Mouse (Mus musculus) megakaryocyte, embryonic 14.5 days (primary cell): ENCODE measurements around the gene Tha1. TPM values are rescaled to one million over a fixed set of nuclear protein-coding genes. Genes with fewer than 3 reads are reported as not detected.

Experiments used
- H3K27me3 ChIP-seq: replicated peaks from 2 replicates; pipeline ENCODE3; 2012; ENCODE audit warnings: inconsistent platforms
- H3K36me3 ChIP-seq: replicated peaks from 2 replicates; pipeline ENCODE3; 2012; ENCODE audit warnings: low read length, inconsistent platforms, mixed read lengths
- H3K4me1 ChIP-seq: 2 replicates; pipeline ENCODE4 v1.6.1; 2012; ENCODE audit warnings: inconsistent platforms
- H3K4me3 ChIP-seq: replicated peaks from 2 replicates; pipeline ENCODE3; 2012; ENCODE audit warnings: moderate library complexity, mild to moderate bottlenecking, inconsistent platforms
- H3K9me3 ChIP-seq: 2 replicates; pipeline ENCODE4 v1.6.1; 2012; ENCODE audit warnings: inconsistent platforms
- FLI1 ChIP-seq: IDR thresholded peaks from 2 replicates; pipeline ENCODE4 v1.6.1; 2012; ENCODE audit warnings: low read length, inconsistent platforms, mixed read lengths
- GATA1 ChIP-seq: IDR thresholded peaks from 3 replicates; pipeline ENCODE4 v1.6.1; 2012; ENCODE audit warnings: mixed read lengths, low read length, inconsistent platforms, borderline replicate concordance
- polyA plus RNA-seq: library from polyadenylated mRNA; stranded (reverse); fragments of >175 nt; gene quantifications from 2 replicates; pipeline ENCODE4 v1.2.3, GENCODE M21; 2012; ENCODE audit warnings: low replicate concordance; ENCODE audit not compliant: insufficient read depth

Tha1 gene
- polyA plus RNA-seq, 1 experiment, result 6.4 TPM

DNA sequence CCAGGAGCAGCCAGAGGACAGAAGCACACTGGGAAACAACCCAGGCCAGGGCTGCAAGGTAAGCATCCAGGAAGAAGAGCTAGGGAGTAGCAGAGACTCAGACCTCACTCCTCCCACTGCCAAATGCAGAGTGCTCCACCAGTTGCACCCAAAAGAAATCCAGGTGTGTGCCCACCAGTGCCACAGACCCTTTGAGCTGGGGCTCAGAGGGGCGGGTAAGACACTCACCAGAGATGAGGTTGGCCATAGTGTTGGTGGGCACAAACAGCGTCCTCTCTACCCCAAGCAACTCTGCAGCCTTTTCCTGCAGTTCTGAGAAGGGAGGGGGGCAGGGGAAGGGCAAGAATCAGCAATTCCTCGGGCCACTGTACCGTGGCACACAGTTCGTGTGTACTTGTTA, 1.9 kb downstream of the Tha1 start:
- no peak for TF ChIP-seq GATA1
- TF ChIP-seq FLI1, result no peak
- Histone ChIP-seq H3K4me1 (peaks cover 52% of the 10 kb centered on the region), H3K36me3 (peaks cover 30% of the 10 kb centered on the region), H3K4me3 (no peak overlapping the region), H3K9me3 (no peaks in the 10 kb centered on the region), H3K27me3 (peaks cover 30% of the 10 kb centered on the region)

DNA sequence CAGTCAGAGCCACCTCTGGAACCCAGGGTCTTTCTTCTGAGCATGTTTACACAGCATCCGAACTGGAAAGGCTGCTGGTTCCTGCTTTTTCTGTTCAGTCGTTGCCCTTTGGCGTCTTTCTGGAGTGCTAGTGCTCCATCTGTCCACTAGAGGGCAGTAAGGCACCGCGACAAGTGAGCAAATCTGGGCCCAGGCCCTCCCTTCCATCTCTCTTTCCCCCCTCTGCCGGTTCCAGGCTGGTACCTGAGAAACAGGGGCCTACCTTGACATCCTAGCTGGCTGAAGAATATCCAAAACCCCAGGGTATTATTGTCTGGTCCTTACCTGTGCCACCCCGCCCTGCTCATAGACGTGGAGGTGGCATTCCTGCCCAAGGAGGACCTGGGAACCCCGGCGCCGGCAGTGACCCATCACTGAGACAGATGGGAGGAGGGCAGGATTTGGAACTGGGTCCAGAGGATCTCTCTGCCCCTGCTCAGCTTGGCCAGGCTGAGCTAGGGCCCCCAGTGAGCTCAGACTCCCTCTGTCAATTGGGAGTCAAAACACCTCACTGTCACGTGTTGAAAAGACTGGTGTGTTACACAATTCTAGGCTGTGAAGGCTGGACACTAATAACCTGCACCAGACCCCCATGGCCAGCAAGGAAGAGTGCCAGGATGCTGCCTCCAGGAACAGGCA, 2.5 kb downstream of the Tha1 start:
- TF ChIP-seq GATA1 (no peak), FLI1 (no peak)
- Histone ChIP-seq H3K4me3 (peak overlapping the region; percentile 31), H3K4me1 (peaks cover 48% of the 10 kb centered on the region), H3K9me3 (no peaks in the 10 kb centered on the region), H3K36me3 (peaks cover 30% of the 10 kb centered on the region), H3K27me3 (peaks cover 36% of the 10 kb centered on the region)

DNA sequence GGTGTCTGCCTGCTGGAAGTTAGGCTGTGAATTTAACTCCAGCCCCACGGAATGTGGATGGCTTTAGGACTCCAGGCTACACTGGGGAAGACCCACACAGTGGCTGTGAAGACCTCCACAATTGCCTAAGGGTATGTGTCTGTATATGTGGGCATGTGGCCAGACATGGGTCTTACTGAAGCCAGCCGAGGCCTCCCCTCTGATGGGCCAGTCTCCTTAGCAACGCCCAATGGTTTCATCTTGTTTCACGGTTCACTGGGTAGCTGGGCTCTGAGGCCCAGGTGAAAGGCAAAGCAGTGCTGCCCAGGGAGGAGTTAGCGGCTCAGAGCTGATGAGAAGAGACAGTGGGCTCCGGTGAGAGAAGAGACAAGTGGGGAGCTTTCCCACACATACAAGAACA, 7.3 kb downstream of the Tha1 start:
- peaks cover 30% of the 10 kb centered on the region for H3K36me3 ChIP-seq
- TF ChIP-seq GATA1, result no peak
- no peak for TF ChIP-seq FLI1
- H3K4me3 ChIP-seq, result no peak overlapping the region
- H3K27me3 ChIP-seq, result peaks cover 70% of the 10 kb centered on the region
- H3K4me1 ChIP-seq, result peaks cover 43% of the 10 kb centered on the region
- no peaks in the 10 kb centered on the region for H3K9me3 ChIP-seq

DNA sequence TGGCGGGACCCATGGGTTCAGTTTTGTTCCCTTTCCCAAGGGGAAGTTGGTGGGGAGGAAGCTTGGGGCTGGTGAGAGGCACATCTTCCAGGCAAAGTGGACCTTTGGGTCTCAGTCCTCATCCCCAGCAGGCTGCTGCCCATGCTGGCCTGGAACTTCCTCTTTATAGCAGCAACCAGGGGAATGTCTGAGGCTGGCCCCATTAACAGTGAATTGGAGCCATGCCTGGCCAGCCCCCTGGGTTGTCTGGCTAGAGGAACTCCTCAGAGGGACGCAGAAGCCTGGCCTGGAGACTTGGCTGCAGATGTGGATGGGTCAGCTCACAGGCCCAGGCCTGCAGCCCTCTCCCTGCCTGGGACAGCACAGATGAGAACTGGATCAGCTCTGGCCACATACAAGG, 8.5 kb downstream of the Tha1 start:
- Histone ChIP-seq H3K27me3 (peaks cover 82% of the 10 kb centered on the region), H3K36me3 (peaks cover 26% of the 10 kb centered on the region), H3K9me3 (no peaks in the 10 kb centered on the region), H3K4me1 (peaks cover 46% of the 10 kb centered on the region), H3K4me3 (no peak overlapping the region)
- no peak for TF ChIP-seq GATA1
- TF ChIP-seq FLI1, result no peak

DNA sequence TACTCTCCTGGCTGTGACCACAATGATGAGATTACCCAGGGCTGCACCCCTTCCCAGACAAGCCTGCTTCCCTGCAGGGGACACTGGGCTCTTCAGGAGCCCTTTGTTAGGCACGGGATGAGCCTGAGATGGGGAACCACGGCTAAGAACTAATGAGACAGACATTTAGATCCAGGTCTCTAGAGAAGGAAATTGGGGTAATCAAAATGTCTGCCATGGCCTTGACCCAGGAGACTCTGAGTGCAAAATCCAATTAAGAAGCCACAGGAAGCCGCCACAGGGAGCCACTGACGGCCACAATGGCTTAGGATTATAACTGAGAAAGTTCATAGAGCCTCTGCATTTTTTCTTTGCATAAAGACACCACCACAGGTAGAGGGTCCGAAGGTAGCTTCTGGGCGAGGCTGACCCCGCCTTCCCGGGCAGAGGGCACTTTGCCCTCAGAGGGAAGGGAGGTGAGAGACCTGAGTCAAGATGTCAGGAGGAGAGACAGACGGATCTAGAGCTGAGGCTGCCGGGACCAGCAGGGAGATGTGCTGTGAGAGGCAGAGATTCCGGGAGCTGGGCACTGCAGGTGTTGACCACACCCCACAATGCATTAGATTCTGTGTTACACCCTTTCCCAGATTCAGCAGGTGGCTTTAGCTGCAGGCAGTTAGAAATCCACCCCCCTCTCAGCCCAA, 10.0 kb downstream of the Tha1 start:
- H3K27me3 ChIP-seq, result peaks cover 90% of the 10 kb centered on the region
- TF ChIP-seq FLI1 (no peak), GATA1 (no peak)

DNA sequence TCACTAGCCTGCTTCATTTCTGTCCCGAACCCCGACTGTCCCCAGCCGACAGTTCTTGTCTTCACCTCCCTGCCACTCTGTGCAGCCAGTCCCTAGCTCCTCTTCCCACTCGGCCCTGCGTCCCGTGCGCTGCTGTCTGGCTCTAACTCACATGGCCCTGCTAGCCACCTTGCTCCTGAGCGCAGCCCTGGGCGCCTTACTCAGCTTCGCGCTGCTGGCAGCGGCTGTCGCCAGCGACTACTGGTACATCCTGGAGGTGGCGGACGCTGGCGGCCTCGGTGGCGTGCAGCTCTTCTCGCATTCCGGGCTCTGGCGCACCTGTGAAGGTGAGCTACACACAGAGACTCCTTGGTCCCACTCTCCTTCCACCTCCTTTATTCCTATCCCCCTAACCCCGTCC, 12.7 kb downstream of the Tha1 start, which contains the start of gene Tmem235:
Gene Tmem235, plus strand, starts transcription at position 152 of the 400 bp plus-strand sequence.
- Histone ChIP-seq H3K9me3 (0 out of 2 replicates have a peak, but pooled peaks cover 3% of the 10 kb centered on the region), H3K4me1 (peaks cover 53% of the 10 kb centered on the region), H3K4me3 (peak within 1 kb of the TSS; percentile 67), H3K36me3 (peaks cover 28% of the 10 kb centered on the region), H3K27me3 (peaks cover 69% of the 10 kb centered on the region)
- no peak for TF ChIP-seq GATA1

More for the DNA sequence above, 10.0 kb downstream of the Tha1 start:
- Histone ChIP-seq H3K4me1 (peaks cover 46% of the 10 kb centered on the region), H3K36me3 (peaks cover 17% of the 10 kb centered on the region), H3K9me3 (no peaks in the 10 kb centered on the region), H3K4me3 (no peak overlapping the region)

DNA sequence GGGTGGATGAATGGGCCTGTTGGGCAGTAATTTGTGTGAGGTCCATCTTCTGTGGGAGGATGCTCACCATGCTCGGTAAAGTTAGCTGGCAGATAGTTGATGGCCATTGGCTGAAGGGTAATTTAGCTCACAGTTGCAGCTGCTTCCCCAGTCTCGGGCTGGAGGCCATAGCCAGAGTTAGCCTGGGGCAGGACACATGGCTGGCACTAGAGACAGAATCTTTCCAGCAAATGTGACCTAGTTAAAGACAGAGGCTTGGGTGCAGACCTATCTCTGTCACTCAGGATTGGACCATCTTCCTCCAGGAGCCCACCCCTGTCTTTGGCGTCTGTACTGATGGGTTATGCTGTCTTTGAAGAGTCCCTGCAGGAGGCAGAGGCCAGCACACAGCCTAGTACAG, 14.9 kb downstream of the Tha1 start:
- H3K36me3 ChIP-seq, result peaks cover 48% of the 10 kb centered on the region
- 0 out of 2 replicates have a peak, but pooled peaks cover 3% of the 10 kb centered on the region for H3K9me3 ChIP-seq
- peaks cover 48% of the 10 kb centered on the region for H3K27me3 ChIP-seq
- TF ChIP-seq GATA1 (no peak), FLI1 (no peak)
- H3K4me3 ChIP-seq, result no peak overlapping the region
- H3K4me1 ChIP-seq, result peaks cover 38% of the 10 kb centered on the region

DNA sequence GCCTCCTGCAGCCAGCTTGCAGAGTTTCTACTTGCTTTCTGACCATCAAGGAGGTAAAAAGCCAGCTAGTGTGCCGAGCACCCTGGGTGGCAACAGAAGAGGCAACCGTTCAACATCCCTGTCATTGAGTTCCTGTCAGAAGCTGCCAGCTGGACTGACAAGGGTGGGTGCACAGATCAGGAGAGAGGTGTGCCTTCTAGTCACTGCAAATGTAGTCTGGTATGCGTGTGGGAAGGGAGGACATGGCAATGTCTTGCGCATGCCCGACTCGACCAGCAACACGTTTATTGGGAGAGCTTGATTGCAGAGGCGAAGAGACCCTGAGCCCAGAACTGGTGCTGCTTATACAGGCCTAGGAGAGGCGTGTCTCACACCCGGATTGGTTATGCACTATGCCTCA, 15.8 kb downstream of the Tha1 start:
- Histone ChIP-seq H3K27me3 (peaks cover 40% of the 10 kb centered on the region), H3K4me1 (peaks cover 31% of the 10 kb centered on the region), H3K9me3 (0 out of 2 replicates have a peak, but pooled peaks cover 3% of the 10 kb centered on the region), H3K4me3 (no peak overlapping the region), H3K36me3 (peaks cover 57% of the 10 kb centered on the region)
- TF ChIP-seq GATA1 (no peak), FLI1 (no peak)

DNA sequence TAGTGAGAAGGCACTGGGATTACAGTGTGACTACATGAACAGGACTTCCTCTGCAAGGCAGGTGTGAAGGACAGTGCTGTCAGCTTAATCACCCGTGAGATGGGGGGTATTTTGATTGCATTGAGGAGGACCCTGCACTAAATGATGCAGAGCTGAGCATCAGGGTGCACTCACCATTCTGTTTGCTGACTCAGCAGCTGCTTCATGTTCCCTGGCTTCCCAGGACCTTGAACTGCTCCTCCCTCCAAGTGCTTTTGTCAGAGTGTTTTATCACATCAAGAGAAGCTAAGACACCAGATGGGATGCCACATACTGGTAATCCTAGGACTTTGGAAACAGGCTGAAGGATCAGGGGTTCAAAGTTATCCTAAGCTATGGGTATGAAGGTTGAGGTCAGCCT, 17.3 kb downstream of the Tha1 start:
- Histone ChIP-seq H3K4me1 (peaks cover 24% of the 10 kb centered on the region), H3K9me3 (0 out of 2 replicates have a peak, but pooled peaks cover 3% of the 10 kb centered on the region), H3K36me3 (peaks cover 70% of the 10 kb centered on the region), H3K4me3 (no peak overlapping the region), H3K27me3 (peaks cover 26% of the 10 kb centered on the region)
- TF ChIP-seq GATA1, result no peak
- no peak for TF ChIP-seq FLI1

DNA sequence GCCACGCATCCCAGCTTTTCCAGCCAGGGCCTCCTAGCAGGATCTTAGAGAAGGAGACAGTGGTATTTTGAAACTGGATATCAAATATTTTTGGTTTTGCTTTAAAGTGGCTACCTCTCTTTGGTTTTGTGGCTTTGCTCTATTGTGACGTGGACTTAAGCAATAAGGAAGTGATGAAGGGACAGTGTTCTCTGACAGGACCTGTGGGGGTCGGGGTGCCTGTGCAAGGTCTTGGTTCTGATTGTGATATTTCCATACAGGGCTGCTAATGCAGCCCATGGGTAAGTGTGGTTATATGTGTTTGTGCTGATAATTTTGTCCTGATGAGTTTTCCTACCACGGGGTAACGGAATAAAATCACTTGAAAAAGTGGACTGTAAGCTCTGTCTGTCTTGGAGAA, 17.9 kb downstream of the Tha1 start:
- no peak overlapping the region for H3K4me3 ChIP-seq
- H3K9me3 ChIP-seq, result 0 out of 2 replicates have a peak, but pooled peaks cover 3% of the 10 kb centered on the region
- H3K27me3 ChIP-seq, result peaks cover 19% of the 10 kb centered on the region
- H3K36me3 ChIP-seq, result peaks cover 71% of the 10 kb centered on the region
- peaks cover 23% of the 10 kb centered on the region for H3K4me1 ChIP-seq
- TF ChIP-seq GATA1, result no peak

DNA sequence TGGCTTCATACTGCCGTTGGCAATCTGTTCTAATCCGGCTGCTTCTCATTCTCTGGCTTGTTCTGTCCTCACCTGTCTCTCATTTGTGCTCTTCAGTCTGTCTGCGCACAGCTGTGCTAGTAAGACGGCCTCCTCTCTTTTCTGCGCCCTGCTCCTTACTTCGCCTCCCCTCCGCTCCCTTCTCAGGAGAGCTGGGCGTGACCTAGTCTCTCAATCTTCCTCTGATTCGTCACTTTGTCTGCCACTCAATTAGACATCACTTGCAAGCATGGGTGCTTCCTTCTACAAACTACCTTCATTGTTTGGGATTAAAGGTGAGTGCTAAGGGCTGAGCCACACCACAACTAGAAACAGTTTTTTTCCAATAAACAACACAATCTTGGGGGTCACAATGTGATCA, 19.0 kb downstream of the Tha1 start:
- H3K9me3 ChIP-seq, result 0 out of 2 replicates have a peak, but pooled peaks cover 3% of the 10 kb centered on the region
- TF ChIP-seq GATA1, result no peak
- no peak for TF ChIP-seq FLI1
- H3K4me1 ChIP-seq, result peaks cover 28% of the 10 kb centered on the region
- no peak overlapping the region for H3K4me3 ChIP-seq
- peaks cover 71% of the 10 kb centered on the region for H3K36me3 ChIP-seq
- H3K27me3 ChIP-seq, result peaks cover 8% of the 10 kb centered on the region
